Mouse (Mus musculus): ENCODE data around the gene Aoc3.
"Not testable (repeated sequence)": the region's sequence is repeated elsewhere in the genome, so short reads cannot be mapped to it uniquely, and the experiment has no call there.

- TF ChIP-seq CTCF (IDR thresholded peaks at IDR 0.05; ENCODE audit: control insufficient read depth, insufficient read depth, insufficient read length); MYOG (IDR thresholded peaks at IDR 0.05; ENCODE audit: control insufficient read depth, extremely low read depth, insufficient read length); CEBPB (IDR thresholded peaks at IDR 0.05; ENCODE audit: low read depth); MYOD1 (IDR thresholded peaks at IDR 0.05; ENCODE audit: control insufficient read depth, insufficient read length, low read depth): not testable (repeated sequence)
These were observed 556 bp downstream of the Aoc3 start for GRCm38 (mm10) chr11:101330961-101331360.

Data from C2C12 (cell line).